Mouse (Mus musculus) neural tube, embryonic 14.5 days (tissue): ENCODE data around the gene Eif3j1. TPM values are rescaled to one million over a fixed set of nuclear protein-coding genes. Genes with fewer than 3 reads are reported as not detected.
"Not testable (repeated sequence)": the region's sequence is repeated elsewhere in the genome, so short reads cannot be mapped to it uniquely, and the experiment has no call there.

Source experiments
- ATAC-seq: fragments of 200-750 bp; cut with Nextera tagmentation; 2 replicates; pipeline ENCODE4 v1.8.0; 2017; ENCODE audit warnings: low read depth, mild to moderate bottlenecking, moderate TSS enrichment, moderate library complexity
- H3K27ac ChIP-seq: fragments of 300-500 bp; sonication (generic); 2 replicates; pipeline ENCODE4 v1.5.1; 2014; ENCODE audit warnings: low read depth, mild to moderate bottlenecking, control low read depth, low read length, moderate library complexity, mixed read lengths
- H3K27me3 ChIP-seq: fragments of 300-500 bp; sonication (generic); 2 replicates; pipeline ENCODE4 v1.6.1; 2014; ENCODE audit warnings: low read length; ENCODE audit not compliant: control insufficient read depth, insufficient read depth
- H3K36me3 ChIP-seq: fragments of 300-500 bp; sonication (generic); 2 replicates; pipeline ENCODE4 v1.6.1; 2014; ENCODE audit warnings: low read length, mixed read lengths; ENCODE audit not compliant: control insufficient read depth, insufficient read depth
- H3K4me1 ChIP-seq: fragments of 300-500 bp; sonication (generic); 2 replicates; pipeline ENCODE4 v1.6.1; 2014; ENCODE audit warnings: low read length; ENCODE audit not compliant: control insufficient read depth, insufficient read depth
- H3K4me2 ChIP-seq: fragments of 300-500 bp; sonication (generic); 2 replicates; pipeline ENCODE4 v1.6.1; 2014; ENCODE audit warnings: mild to moderate bottlenecking, low read depth, low read length, control low read depth
- H3K4me3 ChIP-seq: fragments of 300-500 bp; sonication (generic); 2 replicates; pipeline ENCODE4 v1.5.1; 2014; ENCODE audit warnings: low read depth, low read length, control low read depth, mixed read lengths
- H3K9ac ChIP-seq: fragments of 300-500 bp; sonication (generic); replicated peaks from 2 replicates; pipeline ENCODE4 v1.6.1; 2014; ENCODE audit warnings: low read depth, mild to moderate bottlenecking, control low read depth, low read length, mixed read lengths
- H3K9me3 ChIP-seq: fragments of 300-500 bp; sonication (generic); 2 replicates; pipeline ENCODE4 v1.6.1; 2016; ENCODE audit warnings: low read length; ENCODE audit not compliant: control insufficient read depth
- WGBS: fragments of 180-500 bp; shearing (Covaris S2); extraction: QIAGEN DNeasy Blood & Tissue Kit; methylation state at CpG from one replicate; pipeline ENCODE4 v1.1.7; 2014; 5-methylcytosine and 5-hydroxymethylcytosine counted together
- polyA plus RNA-seq: library from polyadenylated mRNA; unstranded; fragments of >200 nt; fragmentation: Nextera tagmentation; extraction: Ambion mirVana; gene quantifications from 2 replicates; pipeline ENCODE4 v1.2.1, GENCODE M21; 2014

The Eif3j1 gene
- polyA plus RNA-seq, result 11.4 and 14.3 TPM in 2 replicates

- H3K27me3 ChIP-seq, result no peaks in the 10 kb centered on the region
- H3K4me3 ChIP-seq, result peak within 1 kb of the TSS; percentile 79
- no peaks in the 10 kb centered on the region for H3K36me3 ChIP-seq
- peak within 1 kb of the TSS; percentile 70 for H3K27ac ChIP-seq
- H3K4me1 ChIP-seq, result peaks cover 11% of the 10 kb centered on the region
- peak within 1 kb of the TSS; percentile 84 for H3K4me2 ChIP-seq
- peak within 1 kb of the TSS; percentile 80 for H3K9ac ChIP-seq
- WGBS, result under 1% methylated on average over 46 of the region's 67 CpGs
- no peaks in the 10 kb centered on the region for H3K9me3 ChIP-seq
- peak; percentile 99 for ATAC-seq
Observed at GRCm38 (mm10) chr2:122027862-122028755, at the start of gene Eif3j1. TSS of gene Eif3j1 (plus strand) at chr2:122028546.

- WGBS, result 91% methylated on average over 1 of the region's 1 CpGs
- 0 out of 2 replicates have a peak, but pooled peaks cover 7% of the 10 kb centered on the region for H3K36me3 ChIP-seq
- ATAC-seq, result no peak
Observed at GRCm38 (mm10) chr2:121995738-121996137, 32.6 kb upstream of the Eif3j1 start.

GRCm38 (mm10) chr2:122008832-122009231, 19.5 kb upstream of the Eif3j1 start:
- no peak overlapping the region for H3K4me2 ChIP-seq
- H3K9ac ChIP-seq, result no peak overlapping the region
- no peaks in the 10 kb centered on the region for H3K9me3 ChIP-seq
- H3K4me3 ChIP-seq, result no peak overlapping the region
- H3K4me1 ChIP-seq, result no peaks in the 10 kb centered on the region
- no peak for ATAC-seq
- H3K27ac ChIP-seq, result no peak overlapping the region
- H3K36me3 ChIP-seq, result peaks cover 11% of the 10 kb centered on the region; the same call in 1 of the 2 replicates
- WGBS, result 91% methylated on average over 3 of the region's 3 CpGs
- no peaks in the 10 kb centered on the region for H3K27me3 ChIP-seq

More at GRCm38 (mm10) chr2:121995738-121996137, 32.6 kb upstream of the Eif3j1 start:
- H3K27ac ChIP-seq, result no peak overlapping the region
- H3K4me3 ChIP-seq, result no peak overlapping the region
- no peak overlapping the region for H3K4me2 ChIP-seq
- H3K9ac ChIP-seq, result no peak overlapping the region
- no peaks in the 10 kb centered on the region for H3K9me3 ChIP-seq
- H3K4me1 ChIP-seq, result no peaks in the 10 kb centered on the region
- no peaks in the 10 kb centered on the region for H3K27me3 ChIP-seq

- Histone ChIP-seq H3K9ac (no peak overlapping the region), H3K4me3 (no peak overlapping the region), H3K4me2 (no peak overlapping the region), H3K4me1 (no peaks in the 10 kb centered on the region), H3K36me3 (peaks cover 7% of the 10 kb centered on the region; the same call in 1 of the 2 replicates), H3K27me3 (no peaks in the 10 kb centered on the region), H3K27ac (no peak overlapping the region), H3K9me3 (no peaks in the 10 kb centered on the region)
- ATAC-seq, result no peak
- WGBS, result 92% methylated on average over 7 of the region's 7 CpGs
Observed at GRCm38 (mm10) chr2:122011441-122011840, 16.9 kb upstream of the Eif3j1 start.

- H3K36me3 ChIP-seq, result no peaks in the 10 kb centered on the region
- no peak overlapping the region for H3K27ac ChIP-seq
- no peak for ATAC-seq
- H3K9me3 ChIP-seq, result no peaks in the 10 kb centered on the region
- WGBS, result 79% methylated on average over 1 of the region's 1 CpGs
- no peak overlapping the region for H3K9ac ChIP-seq
- no peak overlapping the region for H3K4me3 ChIP-seq
- no peak overlapping the region for H3K4me2 ChIP-seq
- no peaks in the 10 kb centered on the region for H3K27me3 ChIP-seq
- H3K4me1 ChIP-seq, result no peaks in the 10 kb centered on the region
Observed at GRCm38 (mm10) chr2:122018705-122019104, 9.6 kb upstream of the Eif3j1 start.

- Histone ChIP-seq H3K9me3 (no peaks in the 10 kb centered on the region), H3K36me3 (no peaks in the 10 kb centered on the region), H3K27ac (no peak overlapping the region), H3K4me2 (no peak overlapping the region), H3K4me3 (no peak overlapping the region), H3K27me3 (no peaks in the 10 kb centered on the region), H3K4me1 (no peaks in the 10 kb centered on the region), H3K9ac (no peak overlapping the region)
- WGBS, result 77% methylated on average over 2 of the region's 2 CpGs
- ATAC-seq, result no peak
Observed at GRCm38 (mm10) chr2:122022284-122022683, 6.1 kb upstream of the Eif3j1 start.

GRCm38 (mm10) chr2:122027091-122027490, 1.3 kb upstream of the Eif3j1 start:
- H3K4me1 ChIP-seq, result peaks cover 11% of the 10 kb centered on the region
- not testable (repeated sequence) for H3K4me3 ChIP-seq, H3K9ac ChIP-seq, H3K4me2 ChIP-seq, H3K27me3 ChIP-seq, H3K36me3 ChIP-seq, H3K27ac ChIP-seq, ATAC-seq, H3K9me3 ChIP-seq
- WGBS, result 95% methylated on average over 10 of the region's 10 CpGs

GRCm38 (mm10) chr2:122028756-122029700, 682 bp downstream of the Eif3j1 start:
- ATAC-seq, result peak; percentile 71
- no peaks in the 10 kb centered on the region for H3K27me3 ChIP-seq
- H3K4me3 ChIP-seq, result peak overlapping the region; percentile 79
- no peaks in the 10 kb centered on the region for H3K9me3 ChIP-seq
- no peaks in the 10 kb centered on the region for H3K36me3 ChIP-seq
- H3K9ac ChIP-seq, result peak overlapping the region; percentile 80
- peak overlapping the region; percentile 84 for H3K4me2 ChIP-seq
- H3K4me1 ChIP-seq, result peaks cover 11% of the 10 kb centered on the region
- H3K27ac ChIP-seq, result peak overlapping the region; percentile 53
- WGBS, result 2% methylated on average over 46 of the region's 71 CpGs
